Mouse (Mus musculus) embryo, embryonic 11 days (tissue): Measurements from ENCODE around the gene Hpse2.

Experiments
- DNase-seq: peaks from one replicate; pipeline ENCODE4 v3.0.0-alpha.2; 2015

The Hpse2 gene

GRCm38 (mm10) chr19:43156085-43156484 lies 232.1 kb downstream of the Hpse2 start:
- DNase-seq = peak; percentile 23

GRCm38 (mm10) chr19:43155582-43155981 lies 232.6 kb downstream of the Hpse2 start:
- no peak for DNase-seq

- no peak for DNase-seq
Observed at GRCm38 (mm10) chr19:43147901-43148300, 240.3 kb downstream of the Hpse2 start.

GRCm38 (mm10) chr19:43146820-43147219 lies 241.3 kb downstream of the Hpse2 start:
- peak; percentile 17 for DNase-seq

GRCm38 (mm10) chr19:43141646-43142045 lies 246.5 kb downstream of the Hpse2 start:
- DNase-seq = no peak

- no peak for DNase-seq
Observed at GRCm38 (mm10) chr19:43109796-43110195, 278.4 kb downstream of the Hpse2 start.

DNA sequence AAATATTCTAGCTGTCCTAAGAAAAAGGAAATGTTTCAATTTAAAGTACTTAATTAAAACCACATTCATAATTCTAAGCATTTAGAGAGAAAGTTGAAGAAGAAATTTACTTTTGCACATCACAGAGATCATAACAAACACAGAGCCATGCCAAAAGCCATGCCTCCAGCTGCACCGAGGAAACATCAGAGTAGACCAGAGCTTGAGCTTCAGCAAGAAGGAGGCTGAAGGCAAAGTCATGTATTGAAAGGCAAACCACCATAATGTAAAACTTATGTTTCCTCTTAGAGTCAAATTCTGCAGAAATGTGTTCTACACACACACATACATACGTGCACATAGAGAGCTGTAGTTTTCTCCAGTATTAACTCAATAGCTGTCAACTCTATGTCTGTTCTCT lies 291.2 kb downstream of the Hpse2 start:
- DNase-seq = no peak

GRCm38 (mm10) chr19:43087216-43087615 lies 300.9 kb downstream of the Hpse2 start:
- DNase-seq = no peak

DNA sequence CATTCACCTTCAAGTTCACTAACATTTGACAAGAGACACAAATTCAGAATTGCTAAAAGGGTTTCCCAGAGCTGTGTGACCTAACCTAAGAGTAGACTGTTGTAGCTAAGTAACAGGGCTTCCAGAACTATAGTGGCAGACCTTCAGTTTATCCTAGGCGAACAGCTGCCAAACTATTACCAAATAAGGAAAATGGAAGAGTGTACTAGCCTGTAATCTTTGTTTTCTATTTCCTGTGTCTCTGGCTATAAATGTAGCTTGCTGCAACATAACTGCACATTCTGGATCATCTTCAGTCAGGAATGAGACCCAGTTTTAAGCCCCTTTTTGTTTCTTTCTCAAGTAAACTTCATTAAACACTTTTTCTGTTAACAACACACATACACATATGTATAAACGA lies 324.0 kb downstream of the Hpse2 start:
- no peak for DNase-seq

DNA sequence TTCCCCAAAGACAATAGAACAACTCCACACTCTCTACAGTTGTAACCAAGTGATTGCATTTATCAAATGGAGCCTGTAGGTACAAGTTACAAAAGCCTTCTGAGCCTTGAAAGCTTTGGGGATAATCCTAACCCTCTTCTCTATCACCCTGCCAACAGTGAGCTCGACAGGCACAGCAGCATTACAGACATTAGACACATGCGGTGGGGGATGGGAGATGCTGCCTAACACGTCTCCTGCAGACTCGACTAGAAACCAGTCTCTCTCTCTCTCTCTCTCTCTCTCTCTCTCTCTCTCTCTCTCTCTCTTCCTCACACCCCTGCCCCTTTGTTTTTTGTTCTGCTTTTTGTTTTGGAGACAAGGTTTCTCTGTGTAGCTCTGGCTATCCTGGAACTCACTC lies 343.6 kb downstream of the Hpse2 start:
- peak; percentile 10 for DNase-seq

DNA sequence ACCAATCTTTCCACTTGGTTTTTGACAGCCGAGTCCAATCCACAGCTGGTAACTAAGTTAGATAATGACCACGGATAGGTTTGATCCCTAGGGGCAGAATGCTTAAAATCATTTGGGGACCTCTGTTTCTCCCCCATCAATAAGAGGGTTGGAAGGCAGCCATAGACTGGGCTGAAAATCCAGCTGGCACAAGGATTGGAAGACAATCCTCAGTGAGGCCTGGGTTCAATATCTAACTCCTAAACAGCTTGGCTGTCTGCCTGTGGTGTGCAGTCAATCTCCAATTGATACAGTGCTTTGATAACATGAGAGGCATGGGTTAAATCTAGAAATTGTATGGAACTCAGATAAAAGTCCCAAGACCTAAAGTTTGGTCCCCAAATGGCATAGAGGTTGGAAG lies 345.4 kb downstream of the Hpse2 start:
- no peak for DNase-seq

- no peak for DNase-seq
Observed at GRCm38 (mm10) chr19:43042211-43042610, 345.9 kb downstream of the Hpse2 start.

GRCm38 (mm10) chr19:43036381-43036780 lies 351.8 kb downstream of the Hpse2 start:
- no peak for DNase-seq

DNA sequence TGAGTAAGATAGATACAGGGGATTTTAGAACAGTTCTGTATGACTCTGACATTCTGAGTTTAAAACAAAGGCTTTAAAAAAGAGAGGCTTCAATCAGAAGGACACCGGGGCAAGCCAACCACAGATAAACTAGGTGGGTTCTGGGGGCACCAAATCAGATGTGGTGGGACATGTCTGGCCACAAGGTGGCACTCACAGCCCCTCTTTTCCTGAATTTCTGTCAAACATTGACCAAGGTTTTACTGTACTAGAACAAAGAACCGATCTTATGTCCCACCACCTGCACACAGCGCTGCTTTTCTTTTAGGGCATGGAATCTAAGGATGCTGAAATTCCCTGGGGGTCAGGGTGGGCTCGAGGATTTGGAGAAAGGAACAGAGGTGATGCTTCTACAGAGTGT lies 360.9 kb downstream of the Hpse2 start:
- peak; percentile 61 for DNase-seq

- peak; percentile 18 for DNase-seq
Observed at GRCm38 (mm10) chr19:43022611-43023173, 365.5 kb downstream of the Hpse2 start.

DNA sequence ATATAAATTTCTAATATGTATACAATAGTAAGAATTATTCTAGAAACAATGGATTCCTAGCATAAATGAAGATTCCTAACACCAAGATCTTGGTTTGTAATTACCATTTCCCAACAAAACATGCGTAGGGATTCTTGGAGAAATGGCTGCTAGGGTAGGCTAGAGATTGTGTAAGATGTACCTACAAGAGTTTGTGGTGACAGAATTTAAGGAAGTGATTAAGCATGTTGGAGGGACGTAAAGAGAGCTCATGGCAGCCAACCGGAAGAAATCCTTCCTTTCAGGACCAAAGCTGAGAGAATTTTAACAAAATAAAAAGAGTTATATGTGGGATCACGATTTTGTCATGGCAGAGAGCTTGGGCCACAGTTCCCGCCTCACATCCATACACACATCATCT lies 369.4 kb downstream of the Hpse2 start:
- no peak for DNase-seq

GRCm38 (mm10) chr19:42996406-42996805 lies 391.7 kb downstream of the Hpse2 start:
- no peak for DNase-seq

DNA sequence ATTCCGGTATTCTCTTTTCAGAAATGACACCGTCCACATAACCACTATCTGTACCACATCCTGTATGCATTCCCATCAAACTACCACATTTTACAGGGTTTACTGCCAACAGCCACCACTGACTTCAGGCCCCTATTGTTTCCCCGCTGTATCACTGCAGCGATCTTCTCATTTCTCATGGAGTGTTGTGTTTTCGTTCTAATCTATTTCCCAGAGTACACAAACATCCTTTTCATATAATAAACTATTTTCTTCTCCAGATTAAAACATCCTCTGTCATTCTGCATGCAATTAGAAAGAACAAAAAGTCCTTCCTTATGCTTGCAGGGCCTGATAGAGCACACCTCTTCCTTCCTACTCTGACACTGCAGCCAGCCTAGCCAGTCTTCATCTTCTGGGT lies 399.3 kb downstream of the Hpse2 start:
- DNase-seq = no peak

DNA sequence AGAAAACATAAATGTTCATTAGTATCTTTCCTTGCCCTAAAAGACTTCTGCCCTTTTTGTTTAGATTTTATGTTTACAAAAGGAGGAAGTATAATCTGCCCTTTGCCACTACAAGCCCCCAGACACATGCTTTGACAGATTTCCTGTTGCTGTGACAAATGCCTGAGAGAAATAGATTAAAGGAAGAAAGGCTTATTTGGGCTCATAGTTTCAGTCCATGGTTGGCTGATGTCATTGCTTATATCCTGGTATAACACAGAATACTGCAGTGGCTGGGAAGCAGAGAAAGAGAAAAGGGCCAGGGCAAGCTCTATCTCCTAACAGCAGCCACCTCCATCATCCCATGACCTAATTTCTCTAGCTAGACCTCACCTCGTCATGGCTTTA lies 401.8 kb downstream of the Hpse2 start:
- no peak for DNase-seq

DNA sequence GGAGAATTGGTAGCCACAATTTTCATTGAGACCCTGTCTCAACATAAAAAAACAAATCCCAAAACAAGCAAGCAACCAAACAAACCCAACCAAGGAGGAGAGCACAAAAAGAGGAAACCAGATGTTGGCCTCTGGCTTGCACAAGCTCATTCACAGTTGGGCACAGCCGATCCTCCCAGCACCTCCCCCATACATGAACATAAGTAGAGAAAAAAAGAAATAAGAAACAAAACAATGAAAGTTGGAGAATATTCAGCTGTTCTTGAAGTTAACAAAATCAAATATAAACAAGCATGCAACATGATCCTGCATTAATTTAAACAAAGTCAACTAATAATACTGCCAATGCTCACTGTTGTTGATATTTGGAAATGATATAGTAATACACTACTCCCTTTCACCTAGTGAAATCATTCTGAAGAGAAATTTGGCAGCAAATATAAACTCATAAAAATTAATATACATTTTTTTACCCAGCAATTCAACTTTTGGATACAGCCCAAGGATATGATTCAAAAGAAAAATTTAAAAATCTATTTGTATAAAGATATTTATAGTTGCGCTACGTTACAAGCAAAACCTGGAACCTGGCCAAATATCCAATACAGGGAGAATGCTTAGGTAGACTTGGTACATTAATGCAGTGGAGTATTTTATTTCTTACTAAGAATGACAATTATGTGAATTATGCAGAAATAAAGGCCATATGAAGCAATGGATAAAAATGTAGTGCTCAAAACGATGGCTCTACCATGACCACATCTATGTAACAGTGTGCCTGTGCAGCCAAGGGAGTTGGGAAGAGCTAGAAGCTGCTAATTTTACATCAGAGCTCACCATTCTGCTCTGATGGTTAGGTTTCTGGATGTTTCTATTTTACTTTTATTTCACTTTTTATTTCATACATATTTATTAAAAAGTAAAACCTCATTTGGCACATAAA lies 402.5 kb downstream of the Hpse2 start:
- no peak for DNase-seq

GRCm38 (mm10) chr19:42980537-42980936 lies 407.6 kb downstream of the Hpse2 start:
- no peak for DNase-seq

DNA sequence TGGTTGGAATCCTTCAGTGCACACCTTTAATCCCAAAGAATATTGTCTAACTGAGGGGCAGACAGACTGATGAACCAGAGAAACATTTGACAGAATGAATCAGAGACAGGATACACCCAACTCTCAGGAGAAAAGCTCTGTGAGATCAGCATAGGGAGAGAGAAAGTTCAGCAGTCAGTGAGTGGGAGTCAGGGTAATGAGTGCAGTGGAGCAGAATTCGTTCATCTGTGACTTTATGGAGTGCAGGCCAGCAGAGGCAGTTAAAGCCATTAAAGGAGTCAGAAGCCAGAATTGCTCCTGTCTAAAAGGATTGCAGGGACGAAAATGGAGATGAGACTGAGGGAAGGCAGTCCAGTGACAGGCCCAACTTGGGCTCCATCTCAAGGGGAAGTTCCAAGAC lies 410.2 kb downstream of the Hpse2 start:
- no peak for DNase-seq

DNA sequence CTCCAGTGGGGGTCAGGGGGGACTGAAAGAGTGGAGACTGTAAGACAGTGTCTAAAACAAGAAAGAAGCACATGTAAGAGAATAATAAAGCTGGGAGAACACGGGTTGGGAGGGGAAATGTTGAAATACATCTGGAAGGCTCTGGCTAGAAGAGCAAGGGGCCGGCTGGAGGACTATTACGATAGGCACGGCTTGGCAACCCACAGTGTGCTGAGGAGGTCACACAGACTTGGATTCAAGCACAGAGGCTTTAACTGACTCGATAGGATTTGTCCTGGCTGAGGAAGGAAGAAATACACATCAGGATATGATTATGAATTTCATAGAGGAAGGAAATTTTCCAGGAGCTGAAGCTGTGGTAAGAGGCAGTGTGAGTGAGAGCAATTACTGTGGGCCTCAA lies 414.4 kb downstream of the Hpse2 start:
- DNase-seq = no peak

DNA sequence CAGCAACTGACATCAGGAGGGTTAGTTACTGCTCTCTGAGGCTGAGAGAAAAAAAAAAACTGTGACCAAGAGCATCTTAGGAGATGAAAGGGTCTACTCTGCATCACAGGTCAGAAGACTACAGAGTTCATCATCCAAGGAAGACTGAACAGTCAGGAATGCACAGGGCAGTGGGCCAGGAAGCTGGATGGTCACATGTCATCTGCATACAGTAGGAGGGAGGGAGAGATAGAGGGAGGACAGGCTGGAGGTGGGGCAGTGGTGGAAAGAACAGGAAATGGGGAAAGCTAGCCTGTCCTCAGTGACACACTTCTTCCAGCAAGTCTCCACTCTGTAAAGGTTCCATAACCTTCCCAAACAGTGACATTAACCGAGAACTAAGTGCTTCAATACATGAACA lies 423.0 kb downstream of the Hpse2 start:
- no peak for DNase-seq
